Mouse (Mus musculus) bone marrow macrophage, adult 2 months (primary cell): ENCODE measurements at regions not wholly inside any gene's neighbourhood (a gene's known extent, or its start where the extent isn't known, plus 50 kb on each side); places are given as distances from the start of the nearest gene placed in this dataset.

Experiments
- CTCF ChIP-seq: IDR thresholded peaks from 2 replicates; pipeline ENCODE4 v1.5.1; 2012; ENCODE audit warnings: low read depth, mild to moderate bottlenecking, low read length, moderate library complexity
- POLR2A ChIP-seq: IDR thresholded peaks from 2 replicates; pipeline ENCODE4 v1.6.1; 2012; ENCODE audit warnings: mild to moderate bottlenecking, low read depth, low read length, borderline replicate concordance

- TF ChIP-seq CTCF (no peak), POLR2A (no peak)
These were observed 56.2 kb upstream of the B3galnt1 start for GRCm38 (mm10) chr3:69655001-69655400.
